Mouse (Mus musculus): Measurements from ENCODE around the gene Lrfn3.

DNA sequence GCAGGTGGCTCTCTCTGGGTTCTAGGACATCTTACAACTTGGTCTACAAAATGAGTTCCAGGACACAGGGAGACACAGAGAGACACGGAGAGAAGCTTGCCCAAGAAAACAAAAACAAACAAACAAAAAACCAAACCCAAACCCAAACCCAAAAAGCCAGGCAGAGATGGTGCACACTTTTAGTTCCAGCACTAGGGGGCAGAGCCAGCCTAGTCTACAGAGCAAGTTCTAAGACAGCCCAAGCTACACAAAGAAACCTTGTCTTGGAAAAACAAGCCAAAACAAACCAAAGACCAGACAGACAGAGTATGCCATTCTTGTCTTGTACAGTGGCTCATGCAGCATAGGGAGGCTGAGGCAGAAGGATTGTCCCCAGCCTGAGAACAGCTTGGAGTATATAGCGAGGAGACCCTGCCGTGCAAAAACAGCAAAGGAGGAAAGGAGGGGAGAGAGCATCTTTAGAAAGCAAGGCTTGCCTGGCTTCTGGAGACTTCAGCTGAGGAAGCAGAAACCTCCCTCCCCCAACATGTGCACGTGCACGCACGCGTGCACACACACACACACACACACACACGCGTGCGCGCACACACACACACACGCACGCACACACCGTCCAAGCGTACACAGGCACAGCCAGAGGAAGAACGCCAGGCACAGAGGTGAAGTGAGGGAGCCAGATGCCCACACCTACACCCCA, 56.3 kb downstream of the Lrfn3 start:
- TF ChIP-seq GATA1 (IDR thresholded peaks at IDR 0.05; ENCODE audit: borderline replicate concordance, low read length) (no peak), FLI1 (IDR thresholded peaks at IDR 0.05; ENCODE audit: low read length) (no peak)
